Mouse (Mus musculus) layer of hippocampus, adult 9-11 months (tissue): ENCODE results near the gene Lrpprc.
"Not testable (repeated sequence)": the region's sequence is repeated elsewhere in the genome, so short reads cannot be mapped to it uniquely, and the experiment has no call there.

Experiments used
- DNase-seq: peaks from one replicate; pipeline ENCODE4 v3.0.0; 2022

Gene Lrpprc

GRCm38 (mm10) chr17:84790447-84791098 is at the start of gene Lrpprc:
Gene Lrpprc, minus strand, starts transcription at chr17:84790789.
- peak; percentile 96 for DNase-seq

- peak; percentile 67 for DNase-seq
Measured at GRCm38 (mm10) chr17:84837780-84838179, 47.2 kb upstream of the Lrpprc start.

GRCm38 (mm10) chr17:84835249-84835648 is 44.7 kb upstream of the Lrpprc start:
- DNase-seq = no peak

- no peak for DNase-seq
Measured at GRCm38 (mm10) chr17:84832346-84832745, 41.8 kb upstream of the Lrpprc start.

- DNase-seq = no peak
Measured at GRCm38 (mm10) chr17:84828301-84828700, 37.7 kb upstream of the Lrpprc start.

- DNase-seq = no peak
Measured at GRCm38 (mm10) chr17:84820603-84821002, 30.0 kb upstream of the Lrpprc start.

- DNase-seq = no peak
Measured at GRCm38 (mm10) chr17:84818390-84818789, 27.8 kb upstream of the Lrpprc start.

GRCm38 (mm10) chr17:84816014-84816461 is 25.4 kb upstream of the Lrpprc start:
- no peak for DNase-seq

- no peak for DNase-seq
Measured at GRCm38 (mm10) chr17:84814905-84815304, 24.3 kb upstream of the Lrpprc start.

GRCm38 (mm10) chr17:84814192-84814591 is 23.6 kb upstream of the Lrpprc start:
- DNase-seq = not testable (repeated sequence)

- no peak for DNase-seq
Measured at GRCm38 (mm10) chr17:84792006-84792405, 1.4 kb upstream of the Lrpprc start.

- DNase-seq = no peak
Measured at GRCm38 (mm10) chr17:84791156-84791555, 567 bp upstream of the Lrpprc start.

GRCm38 (mm10) chr17:84790043-84790442 is 546 bp downstream of the Lrpprc start:
- no peak for DNase-seq

GRCm38 (mm10) chr17:84788376-84789125 is 2.0 kb downstream of the Lrpprc start:
- DNase-seq = no peak

- peak; percentile 45 for DNase-seq
Measured at GRCm38 (mm10) chr17:84787477-84787876, 3.1 kb downstream of the Lrpprc start.

GRCm38 (mm10) chr17:84786911-84787310 is 3.7 kb downstream of the Lrpprc start:
- no peak for DNase-seq

- no peak for DNase-seq
Measured at GRCm38 (mm10) chr17:84785176-84785575, 5.4 kb downstream of the Lrpprc start.

GRCm38 (mm10) chr17:84783491-84783890 is 7.1 kb downstream of the Lrpprc start:
- no peak for DNase-seq

- no peak for DNase-seq
Measured at GRCm38 (mm10) chr17:84780321-84780720, 10.3 kb downstream of the Lrpprc start.

GRCm38 (mm10) chr17:84778477-84778978 is 12.1 kb downstream of the Lrpprc start:
- no peak for DNase-seq

GRCm38 (mm10) chr17:84776362-84777000 is 14.1 kb downstream of the Lrpprc start:
- no peak for DNase-seq

GRCm38 (mm10) chr17:84775291-84775690 is 15.3 kb downstream of the Lrpprc start:
- no peak for DNase-seq

GRCm38 (mm10) chr17:84771882-84772281 is 18.7 kb downstream of the Lrpprc start:
- no peak for DNase-seq

- no peak for DNase-seq
Measured at GRCm38 (mm10) chr17:84758971-84759370, 31.6 kb downstream of the Lrpprc start.
